Mouse (Mus musculus) gastrocnemius, postnatal 36 days (tissue): Measurements from ENCODE around the gene Tent5a. TPM values are rescaled to one million over a fixed set of nuclear protein-coding genes. Genes with fewer than 3 reads are reported as not detected.

ENCODE experiments used
- DNase-seq, 2 experiments: peaks; one replicate each; pipeline ENCODE4 v3.0.0; 2022
- intact Hi-C: fragments of 180-260 bp; cut with DNase I; formaldehyde crosslinking; loops from one replicate; pipeline ENCODE4 v1.15.1; 2025
- total RNA-seq, 2 experiments: library from RNA; stranded (reverse); gene quantifications; 2 replicates each; pipeline ENCODE4 v1.2.3; 2021

Gene Tent5a
- total RNA-seq, 2 experiments from 2014 or later, result 2.0 to 2.6 TPM

DNA sequence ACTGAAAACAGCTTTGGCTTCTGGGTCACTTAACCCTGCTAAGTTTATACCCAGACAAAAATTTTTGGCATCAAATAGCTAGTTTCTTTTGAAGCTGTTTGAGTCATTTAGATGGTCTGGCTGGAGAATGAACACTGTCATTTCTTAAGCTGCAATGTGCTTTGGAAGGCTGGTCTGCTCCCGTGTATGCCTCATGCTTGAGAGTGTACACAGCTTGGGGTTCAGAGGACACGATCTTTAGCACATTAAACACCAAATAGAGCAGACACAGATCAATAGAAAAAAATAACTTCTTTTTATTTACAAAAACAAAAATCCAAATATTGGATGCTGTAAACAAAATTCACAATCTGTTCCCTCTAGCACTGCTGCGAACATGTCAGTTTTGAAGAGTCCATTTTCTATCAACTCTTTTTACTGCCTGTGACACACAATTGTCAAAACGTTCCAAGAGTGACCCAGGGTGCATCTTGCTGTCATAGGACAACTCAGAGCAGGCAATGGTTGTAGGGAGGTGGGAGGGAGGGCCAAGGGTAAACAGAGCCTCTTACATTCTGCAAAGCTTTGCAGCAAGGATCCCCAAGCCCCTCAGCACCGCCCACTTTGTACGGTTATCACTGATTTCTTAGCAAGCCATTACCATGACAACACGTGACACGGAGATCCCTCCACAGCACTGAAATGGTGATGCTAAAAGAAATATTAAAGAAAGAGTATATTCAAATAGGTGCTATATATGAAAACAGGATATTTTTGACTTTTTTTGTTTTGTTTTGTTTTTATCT lies 6.8 kb downstream of the Tent5a start:
- DNase-seq, result no peak
- intact Hi-C loops, result loop anchor here (10.0 kb wide), 1 partner anchor 856 kb away; no protein-coding TSS in a partner anchor

DNA sequence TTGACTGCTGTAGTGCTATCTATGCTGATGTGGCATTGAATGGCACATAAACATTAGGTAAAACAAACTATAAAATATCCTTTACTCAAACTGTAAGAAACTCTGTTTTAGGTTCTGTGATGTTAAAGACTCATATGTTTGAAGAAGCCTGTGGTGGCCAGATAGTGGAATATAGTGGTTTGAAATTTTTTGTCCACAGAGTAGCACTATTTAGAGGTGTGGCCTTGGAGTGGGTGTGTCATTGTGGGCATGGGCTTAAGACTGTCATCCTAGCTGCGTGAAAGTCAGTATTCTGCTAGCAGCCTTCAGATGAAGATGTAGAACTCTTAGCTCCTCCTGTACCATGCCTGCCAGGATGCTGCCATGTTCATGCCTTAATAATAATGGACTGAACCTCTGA lies 11.0 kb downstream of the Tent5a start:
- no peak for DNase-seq
- intact Hi-C loops, result no loop called here

DNA sequence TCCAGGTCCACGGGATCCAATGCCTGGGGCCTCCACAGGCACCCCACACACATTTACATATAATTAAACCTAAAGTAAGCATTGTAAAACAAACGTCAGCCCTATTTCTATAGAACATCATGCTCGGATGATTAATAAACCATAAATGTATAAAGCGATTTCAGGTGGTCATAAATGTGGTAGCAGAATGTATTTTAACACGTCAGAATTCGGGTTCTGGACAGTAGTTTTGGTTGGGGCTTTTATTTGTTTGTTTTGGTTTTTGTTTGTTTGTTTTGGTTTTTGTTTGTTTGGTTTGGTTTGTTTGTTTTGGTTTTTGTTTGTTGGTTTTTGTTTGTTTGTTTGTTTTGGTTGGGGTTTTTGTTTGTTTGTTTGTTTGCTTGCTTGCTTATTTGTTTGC lies 14.7 kb downstream of the Tent5a start, which contains the start of gene Gm11114:
Gene Gm11114, plus strand, starts transcription at position 301 of the 400 bp plus-strand sequence.
- DNase-seq, result no peak
- intact Hi-C loops, result no loop called here

- DNase-seq, result no peak
- intact Hi-C loops, result no loop called here
Observed at GRCm38 (mm10) chr9:85303378-85303777, 23.8 kb downstream of the Tent5a start.

DNA sequence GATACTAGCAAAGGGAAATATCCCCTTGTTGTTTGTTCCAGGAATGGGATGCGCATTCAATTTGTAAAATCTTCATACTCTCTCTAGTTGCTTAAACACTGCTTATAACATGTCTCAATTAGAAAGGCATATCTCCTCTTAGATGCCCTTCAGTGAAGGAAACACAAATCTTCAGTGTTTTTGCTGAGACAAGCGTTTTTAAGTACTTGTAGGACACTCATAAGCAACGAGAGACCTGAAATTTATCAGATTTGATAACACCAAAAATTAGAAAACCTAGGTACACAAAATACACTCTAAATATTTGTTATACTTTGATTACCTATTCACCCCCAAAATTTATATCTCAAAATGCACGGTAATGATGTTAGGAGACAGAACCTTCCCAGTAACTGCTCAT lies 24.3 kb downstream of the Tent5a start:
- intact Hi-C loops, result no loop called here
- DNase-seq, result no peak

DNA sequence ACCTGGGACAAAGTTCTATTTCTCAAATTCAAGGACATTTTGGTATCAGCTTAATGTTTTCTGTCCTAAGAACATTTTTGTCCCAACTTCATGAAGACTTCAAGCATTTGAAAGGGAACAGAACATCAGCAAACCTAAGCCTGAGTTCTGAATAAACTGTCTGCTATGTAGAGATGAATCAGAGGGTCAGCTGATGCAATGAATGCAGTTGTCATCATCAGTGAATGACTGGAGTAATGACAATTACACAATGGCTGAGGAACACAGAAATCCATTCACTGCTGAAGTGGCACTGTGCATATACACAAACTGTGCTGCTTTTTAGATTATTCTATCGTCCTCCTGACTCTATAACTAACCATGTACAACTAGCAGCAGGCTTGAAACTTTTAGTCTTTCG lies 53.0 kb downstream of the Tent5a start:
- intact Hi-C loops, result no loop called here

More for the DNA sequence above, 53.0 kb downstream of the Tent5a start:
- DNase-seq, result no peak

Other genes starting within 250 kb of the Tent5a start
- gene Gm11114, start 14.6 kb downstream of the Tent5a start, total RNA-seq, result not detected